Mouse (Mus musculus) heart, adult 2 months (tissue): ENCODE measurements at regions not wholly inside any gene's neighbourhood (a gene's known extent, or its start where the extent isn't known, plus 50 kb on each side); places are given as distances from the start of the nearest gene placed in this dataset.

Experiments
- CTCF ChIP-seq: fragments of 200-600 bp; IDR thresholded peaks from 2 replicates; pipeline ENCODE4 v1.8.1; 2022; ENCODE audit warnings: antibody characterized with exemption, mild to moderate bottlenecking, moderate library complexity
- POLR2A ChIP-seq: fragments of 200-500 bp; IDR thresholded peaks from 2 replicates; pipeline ENCODE4 v1.6.1; 2011; ENCODE audit warnings: mild to moderate bottlenecking, low read depth, low read length, control low read depth; ENCODE audit not compliant: insufficient read depth

- TF ChIP-seq CTCF (no peak), POLR2A (no peak)
Measured at GRCm38 (mm10) chr4:142772751-142773455, 439.9 kb downstream of the Prdm2 start.
